Mouse (Mus musculus) layer of hippocampus, postnatal 36 days (tissue): ENCODE data around the gene Lrp11. TPM values are rescaled to one million over a fixed set of nuclear protein-coding genes. Genes with fewer than 3 reads are reported as not detected.
"Not testable (repeated sequence)": the region's sequence is repeated elsewhere in the genome, so short reads cannot be mapped to it uniquely, and the experiment has no call there.

Source experiments
- DNase-seq, 2 experiments: peaks; one replicate each; pipeline ENCODE4 v3.0.0; 2022
- total RNA-seq, 2 experiments: library from RNA; stranded (reverse); gene quantifications; 2 replicates each; pipeline ENCODE4 v1.2.3; 2021

Gene Lrp11
- 100 to 1,000 TPM; 195 to 210 TPM for total RNA-seq

DNA sequence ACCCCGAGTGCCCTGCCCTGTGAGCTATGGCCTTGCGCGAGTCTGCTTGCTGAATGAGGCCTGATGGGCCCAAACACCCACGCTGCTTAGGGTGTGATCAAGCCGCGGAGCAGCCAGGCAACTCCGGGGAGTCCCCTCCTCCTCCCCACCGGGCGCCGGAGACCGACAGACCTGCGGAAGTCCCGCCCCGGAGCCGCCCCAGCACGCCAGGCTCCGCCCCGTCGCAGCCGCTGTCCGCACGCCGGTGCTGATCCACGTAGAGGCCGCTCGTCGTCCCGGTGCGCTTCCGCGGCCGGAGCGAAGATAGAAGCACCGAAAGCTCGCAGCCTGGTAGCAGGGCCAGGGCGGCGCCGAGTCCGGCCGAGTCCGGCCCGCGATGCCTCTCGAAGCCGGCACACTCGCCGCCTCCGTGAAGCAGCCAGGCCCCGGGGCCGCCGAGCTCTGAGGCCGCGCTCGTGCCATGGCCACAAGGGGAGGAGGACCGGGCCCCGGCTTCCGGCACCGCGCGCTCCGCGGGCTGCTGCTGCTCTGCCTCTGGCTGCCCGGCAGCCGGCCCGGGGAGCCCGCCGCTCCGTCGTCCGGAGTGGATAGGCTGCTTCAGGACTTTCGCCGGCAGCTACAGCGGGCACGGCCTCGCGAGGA is at the start of gene Lrp11:
Gene Lrp11, plus strand, starts transcription at position 209 of the 642 bp plus-strand sequence.
- peak; percentile 89 to 90 for DNase-seq

DNA sequence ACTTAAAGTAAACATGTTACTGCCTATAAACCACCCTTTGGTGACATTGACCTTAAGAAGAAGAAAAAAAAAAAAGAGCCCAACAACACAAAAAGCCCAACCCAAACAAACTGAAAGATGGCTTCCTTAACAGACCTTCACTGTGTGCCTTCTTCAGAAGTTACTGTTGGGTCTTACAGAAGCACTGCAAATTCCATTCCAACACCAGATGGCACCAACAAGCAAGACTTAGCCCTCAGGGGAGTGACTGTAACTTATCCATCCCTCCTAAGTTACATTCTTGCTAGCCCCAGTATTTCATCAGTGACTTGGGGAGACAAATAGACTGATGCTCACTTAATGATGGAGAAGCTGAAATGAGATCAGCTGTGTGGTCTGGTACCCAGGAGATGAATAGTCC is 11.6 kb upstream of the Lrp11 start:
- DNase-seq: peak in 1 of 2 experiments; percentile 38

DNA sequence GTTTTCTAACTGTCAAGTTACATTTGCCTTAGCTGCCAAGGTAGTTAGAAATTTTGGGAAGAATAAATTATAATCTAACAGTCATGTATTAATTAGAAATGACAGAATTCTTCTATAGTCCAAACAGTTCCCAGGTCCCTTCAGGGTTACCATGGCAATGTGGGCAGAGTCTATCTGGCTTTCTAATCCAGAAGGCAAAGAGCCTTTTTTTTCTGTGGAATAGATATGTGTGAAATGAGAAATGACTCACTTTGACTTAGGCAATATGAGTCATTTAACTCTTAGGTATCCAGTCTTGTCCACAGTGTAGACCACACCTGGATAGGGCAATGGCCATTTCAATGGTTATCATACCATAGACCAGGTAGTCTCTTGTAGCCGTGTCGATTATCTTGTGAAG is 8.2 kb upstream of the Lrp11 start:
- no peak for DNase-seq

DNA sequence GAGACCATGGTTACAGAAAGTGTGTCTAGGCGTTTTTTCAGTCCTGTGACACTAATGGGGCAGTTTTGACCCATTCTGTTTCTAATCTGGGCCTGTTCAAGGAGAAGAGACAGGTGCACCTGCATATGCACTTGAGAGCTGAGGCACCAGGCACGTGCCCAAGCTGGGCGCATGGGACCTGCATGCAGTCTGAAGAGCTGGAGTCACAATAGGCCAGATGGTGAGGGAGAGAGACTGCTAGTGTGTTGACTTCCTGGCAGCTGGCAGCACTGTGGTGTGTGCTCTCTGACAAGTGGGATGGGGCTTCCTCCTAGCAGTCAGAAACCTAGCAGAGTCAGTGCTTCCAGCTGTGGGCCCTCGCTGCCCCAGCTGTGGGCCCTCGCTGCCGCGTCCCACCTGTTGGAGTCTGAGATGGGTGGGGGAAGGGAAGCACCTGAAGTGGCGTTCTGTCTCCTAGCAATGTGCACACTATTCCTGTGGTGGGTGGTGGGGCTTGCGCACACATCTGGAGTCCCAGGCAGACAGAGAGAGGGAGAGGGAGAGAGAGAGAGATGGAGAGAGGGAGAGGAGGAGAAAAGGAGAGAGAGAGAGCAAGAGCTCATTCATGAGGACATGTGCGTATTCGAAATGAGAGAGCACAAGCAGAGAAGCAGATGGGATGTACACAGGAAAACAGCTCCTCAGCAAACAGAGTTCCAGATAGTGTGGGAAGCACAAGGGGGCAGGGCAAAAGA is 7.3 kb upstream of the Lrp11 start:
- DNase-seq: peak; percentile 22 to 48

DNA sequence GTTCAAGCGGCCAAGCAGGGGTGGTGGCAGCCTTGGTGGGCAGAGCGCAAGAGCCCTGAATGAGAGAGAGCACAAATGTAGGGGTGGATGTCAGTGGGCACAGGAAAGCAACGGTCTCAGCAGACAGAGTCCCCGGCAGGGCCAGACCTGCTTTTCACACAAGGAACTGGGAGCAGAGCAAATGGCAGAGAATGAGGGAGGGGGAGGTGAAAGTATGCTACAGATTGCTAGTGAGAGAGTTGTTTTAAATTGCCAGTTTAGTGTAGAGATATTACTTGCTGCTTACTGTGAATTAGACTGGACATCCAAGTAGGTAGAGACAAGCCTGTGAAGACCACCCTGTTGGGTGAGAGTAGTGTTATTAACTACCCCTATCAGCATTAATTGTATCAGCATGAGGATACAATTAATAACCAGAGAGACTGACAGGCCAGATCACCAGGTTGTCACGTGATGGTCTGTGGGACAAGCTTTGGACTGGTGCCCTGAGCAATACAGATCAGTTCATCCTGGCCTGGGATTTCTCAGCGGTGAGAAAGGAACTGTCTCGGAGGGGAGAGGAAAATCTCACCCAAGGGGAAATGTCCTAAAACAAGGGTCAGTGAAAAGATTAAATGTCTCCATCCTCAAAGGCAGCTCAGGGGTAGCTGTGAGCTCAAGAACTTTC is 6.6 kb upstream of the Lrp11 start:
- DNase-seq: peak in 1 of 2 experiments; percentile 59

DNA sequence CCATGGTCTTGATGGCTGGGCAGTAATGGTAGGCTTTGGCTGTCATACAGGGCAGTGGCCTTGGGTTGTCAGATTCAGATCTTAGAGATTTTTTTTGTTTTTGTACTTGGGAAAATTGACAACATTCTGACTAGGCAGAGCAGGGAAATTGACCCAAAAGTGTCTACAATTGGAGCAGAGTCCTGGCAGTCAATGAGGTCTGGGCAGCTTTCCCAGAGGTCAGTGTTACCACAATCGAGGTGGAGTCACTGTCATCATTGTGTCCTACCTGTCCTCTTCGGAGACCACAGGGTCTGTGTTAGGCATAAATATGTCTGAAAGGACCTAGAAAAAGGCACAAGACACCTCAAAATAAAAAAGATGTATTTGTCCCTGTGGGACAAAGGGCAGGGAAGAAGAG is 2.8 kb upstream of the Lrp11 start:
- no peak for DNase-seq

DNA sequence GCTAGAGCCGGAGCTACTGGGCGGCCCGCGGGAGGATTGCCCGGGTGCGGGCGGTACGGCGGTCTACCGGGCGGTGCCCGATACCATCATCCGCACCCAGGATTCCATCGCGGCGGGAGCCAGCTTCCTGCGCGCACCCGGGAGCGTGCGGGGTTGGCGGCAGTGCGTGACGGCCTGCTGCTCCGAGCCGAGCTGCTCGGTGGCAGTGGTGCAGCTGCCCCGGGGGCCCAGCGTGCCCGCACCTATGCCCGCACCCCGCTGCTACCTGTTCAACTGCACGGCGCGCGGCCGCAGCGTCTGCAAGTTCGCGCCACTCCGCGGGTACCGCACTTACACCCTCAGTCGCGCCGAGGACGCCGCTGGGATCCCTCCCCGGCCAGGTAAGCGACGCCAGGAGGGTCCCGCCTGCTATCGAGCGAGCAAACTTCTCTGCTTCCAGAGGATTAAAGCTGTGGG is 662 bp downstream of the Lrp11 start:
- DNase-seq: peak; percentile 37 to 47

DNA sequence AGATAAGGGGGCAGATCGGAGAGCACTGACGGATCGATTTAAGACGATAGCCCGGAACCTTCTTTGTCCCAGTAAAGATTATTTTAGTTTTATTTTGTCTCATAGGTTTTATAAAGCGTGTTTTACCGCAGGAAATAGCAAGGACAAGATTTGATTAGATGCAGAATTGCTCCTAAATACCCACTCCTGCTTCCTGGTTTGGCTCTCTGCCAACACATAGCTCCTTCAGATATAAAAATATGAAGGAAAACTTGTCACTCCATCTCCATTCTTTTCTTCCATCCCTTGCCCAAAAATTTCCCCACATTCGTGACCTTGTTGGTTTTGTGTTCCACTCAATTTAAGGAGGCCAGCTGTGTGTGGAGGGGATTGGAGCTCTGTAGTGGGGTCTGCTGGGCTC is 1.2 kb downstream of the Lrp11 start:
- DNase-seq: no peak

DNA sequence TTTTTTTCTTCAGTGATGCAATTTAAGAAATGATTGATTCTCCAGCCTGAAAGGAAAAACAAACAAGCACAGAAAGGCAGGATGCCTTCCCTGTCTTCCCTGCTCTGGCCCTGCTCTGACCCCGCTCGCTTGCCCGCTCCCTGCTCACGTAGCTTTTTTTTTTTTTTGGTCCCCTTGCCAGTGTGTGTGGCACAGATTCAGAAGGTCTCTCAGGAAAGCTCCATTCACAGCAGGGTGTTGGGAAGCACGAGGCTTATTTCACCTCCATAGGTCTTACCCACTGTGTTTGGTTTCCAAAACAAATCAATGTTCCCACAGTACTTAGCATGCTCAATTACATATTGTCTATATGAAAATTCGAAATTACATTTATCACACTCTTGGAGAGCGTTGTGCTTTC is 5.2 kb downstream of the Lrp11 start:
- no peak for DNase-seq

DNA sequence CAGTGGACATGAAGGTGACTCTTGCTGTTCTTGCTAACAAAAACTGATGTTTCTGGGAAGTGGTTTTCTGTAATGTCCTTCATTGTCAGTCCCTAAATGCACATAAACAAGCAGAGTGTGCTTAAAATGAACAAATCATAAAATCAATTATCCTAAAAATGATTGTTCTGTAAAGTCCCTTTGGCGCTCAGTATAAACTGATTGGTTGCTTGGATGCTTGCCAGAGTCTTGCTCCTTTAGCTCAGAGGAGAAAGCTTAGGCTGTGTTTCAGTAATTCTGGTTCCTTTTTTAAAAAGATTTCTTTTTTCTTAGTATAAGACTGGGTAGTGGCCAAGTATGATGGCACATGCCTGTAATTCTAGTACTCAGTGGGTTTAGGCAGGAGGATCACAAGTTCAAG is 6.7 kb downstream of the Lrp11 start:
- no peak for DNase-seq

DNA sequence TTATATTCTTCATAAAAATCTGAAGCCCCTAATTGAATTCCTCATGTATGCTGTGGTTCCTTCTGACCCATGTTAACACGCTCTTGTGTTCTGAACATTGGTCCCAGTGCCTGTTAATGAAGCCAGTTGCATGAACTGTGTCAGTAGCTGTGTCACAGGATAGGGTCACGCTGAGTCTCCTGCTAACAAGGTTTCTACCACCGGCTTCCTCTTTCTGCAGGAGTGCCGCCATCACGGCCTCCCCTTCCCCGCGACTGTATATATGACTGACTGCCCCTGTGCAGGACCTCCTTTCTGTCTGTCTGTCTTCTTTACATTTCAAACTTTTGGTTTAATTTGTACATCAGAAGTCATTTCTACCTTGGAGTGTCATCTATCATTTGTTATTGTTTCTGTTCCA is 8.6 kb downstream of the Lrp11 start:
- no peak for DNase-seq

DNA sequence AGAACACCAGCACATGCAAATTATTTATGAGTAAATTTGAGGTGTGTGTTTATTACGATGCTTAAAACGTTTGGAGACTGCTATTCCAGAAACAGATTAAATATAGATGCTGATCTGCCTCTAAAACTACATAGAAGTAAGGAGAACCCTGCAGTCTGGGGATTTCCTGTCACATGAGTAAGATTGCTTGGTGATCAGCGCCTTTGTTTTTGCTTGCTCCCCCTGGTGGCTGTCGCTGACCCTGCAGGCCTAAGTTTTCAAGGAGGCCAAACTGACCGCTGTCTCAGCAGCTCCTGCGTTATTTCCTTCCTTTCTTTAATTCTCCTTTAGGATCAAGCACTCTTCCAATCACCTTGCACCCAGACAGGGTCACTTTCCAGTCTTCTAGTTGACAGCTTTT is 11.0 kb downstream of the Lrp11 start:
- peak; percentile 62 to 66 for DNase-seq

DNA sequence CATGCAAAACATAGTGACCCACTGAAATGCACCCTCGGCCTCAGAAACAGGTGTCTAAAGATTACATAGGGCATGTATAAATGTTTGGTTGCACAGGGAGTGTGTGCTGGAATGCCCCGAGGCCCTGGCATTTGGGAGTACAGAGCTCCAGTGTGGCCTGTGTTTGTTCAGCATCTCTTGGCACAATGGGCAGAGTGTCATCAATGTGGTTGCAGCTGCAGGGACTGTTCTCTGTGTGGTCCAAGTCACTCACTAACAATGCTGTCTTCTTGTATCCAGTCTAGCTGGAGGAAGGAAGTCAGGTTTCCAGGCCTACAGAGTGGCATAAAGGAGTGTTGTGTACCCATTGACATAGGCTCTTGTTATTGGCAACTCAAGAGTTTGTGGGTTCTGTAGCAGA is 15.6 kb downstream of the Lrp11 start:
- peak; percentile 15 to 32 for DNase-seq

DNA sequence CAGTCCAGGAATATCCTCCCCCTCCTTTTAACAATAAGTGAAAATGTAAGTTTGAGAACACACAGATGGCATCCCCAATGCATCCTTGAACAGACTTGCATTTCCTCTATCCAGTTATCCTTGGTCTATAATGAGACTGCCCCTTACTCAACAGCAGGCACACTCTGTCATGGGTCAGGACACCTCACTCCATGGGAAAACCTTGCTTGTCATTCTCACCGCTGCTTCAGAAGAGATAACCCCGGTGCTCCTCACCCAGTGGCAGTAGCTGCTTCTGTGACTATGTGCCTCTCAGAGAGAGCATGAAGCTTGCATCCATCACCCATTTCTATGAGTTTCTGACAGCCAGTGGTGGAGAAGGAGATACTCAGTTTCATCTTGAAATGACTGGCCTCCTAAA is 16.8 kb downstream of the Lrp11 start:
- no peak for DNase-seq

DNA sequence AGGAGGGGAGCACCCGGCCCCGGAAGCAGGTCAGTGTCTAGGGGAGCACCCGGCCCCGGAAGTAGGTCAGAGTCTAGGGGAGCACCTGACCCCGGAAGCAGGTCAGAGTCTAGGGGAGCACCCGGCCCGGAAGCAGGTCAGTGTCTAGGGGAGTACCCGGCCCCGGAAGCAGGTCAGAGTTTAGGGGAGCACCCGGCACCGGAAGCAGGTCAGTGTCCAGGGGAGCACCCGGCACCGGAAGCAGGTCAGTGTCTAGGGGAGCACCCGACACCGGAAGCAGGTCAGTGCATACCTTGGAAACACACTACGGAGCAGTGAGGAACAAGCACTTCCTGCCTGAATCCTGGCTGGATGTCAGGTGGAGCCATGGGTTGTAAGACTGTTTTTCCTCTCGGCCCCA is 19.0 kb downstream of the Lrp11 start:
- DNase-seq: no peak

DNA sequence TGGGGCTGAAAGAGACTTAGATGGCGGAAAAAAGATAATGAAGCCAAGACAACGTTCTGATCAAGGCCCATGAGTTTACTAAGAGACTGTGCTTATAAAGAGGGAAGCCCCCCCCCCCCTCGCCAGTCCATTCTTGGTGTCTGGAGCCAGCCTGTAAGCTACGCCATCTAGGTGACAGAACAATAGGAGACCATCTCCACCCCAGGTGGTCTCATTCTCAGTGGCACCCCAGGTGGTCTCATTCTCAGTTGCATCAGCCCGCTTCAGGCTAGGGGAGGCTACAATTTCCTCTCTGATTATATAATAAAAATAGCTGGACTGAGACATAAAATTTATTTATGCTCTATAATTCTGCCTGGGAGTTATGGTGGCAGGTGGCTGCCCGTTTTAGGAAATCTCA is 22.0 kb downstream of the Lrp11 start:
- DNase-seq: no peak

DNA sequence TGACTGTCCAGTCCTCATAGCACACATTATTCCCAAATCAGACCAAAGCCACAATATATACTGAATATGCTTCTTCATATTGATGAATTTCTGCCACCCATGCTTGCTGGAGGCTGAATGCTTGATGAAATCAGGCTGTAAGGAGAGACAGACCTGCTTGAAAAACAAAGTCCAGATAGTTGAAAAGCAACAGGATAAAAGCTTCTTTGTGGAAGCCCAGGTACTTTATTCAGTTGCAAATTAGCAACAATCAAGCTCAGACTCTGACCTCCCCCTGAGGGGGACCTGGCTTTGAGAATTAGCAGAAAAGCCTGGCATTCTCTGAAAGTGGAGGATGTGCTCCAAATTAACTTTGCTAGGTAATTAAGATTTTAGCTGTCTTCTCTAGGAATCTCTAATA is 22.6 kb downstream of the Lrp11 start:
- DNase-seq: not testable (repeated sequence)

DNA sequence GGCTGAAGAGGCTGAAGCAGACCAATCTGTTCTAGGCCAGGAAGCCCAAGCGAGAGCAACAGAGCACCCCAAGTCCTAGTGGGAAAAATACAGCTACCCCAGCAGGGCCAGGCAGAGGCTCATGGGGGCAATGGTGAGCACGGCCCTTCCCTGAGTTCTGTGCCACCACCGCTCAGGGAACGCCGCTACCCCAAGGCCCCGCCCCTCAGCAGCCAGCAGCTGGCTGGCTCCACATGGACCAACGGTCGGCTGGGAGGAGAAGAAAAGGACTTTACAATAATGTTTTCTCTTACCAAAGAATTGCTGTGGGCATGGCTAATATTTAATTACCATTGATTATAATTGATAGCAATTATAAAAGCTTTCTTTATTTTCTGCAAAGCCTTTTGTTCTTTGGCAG is 25.2 kb downstream of the Lrp11 start:
- no peak for DNase-seq

DNA sequence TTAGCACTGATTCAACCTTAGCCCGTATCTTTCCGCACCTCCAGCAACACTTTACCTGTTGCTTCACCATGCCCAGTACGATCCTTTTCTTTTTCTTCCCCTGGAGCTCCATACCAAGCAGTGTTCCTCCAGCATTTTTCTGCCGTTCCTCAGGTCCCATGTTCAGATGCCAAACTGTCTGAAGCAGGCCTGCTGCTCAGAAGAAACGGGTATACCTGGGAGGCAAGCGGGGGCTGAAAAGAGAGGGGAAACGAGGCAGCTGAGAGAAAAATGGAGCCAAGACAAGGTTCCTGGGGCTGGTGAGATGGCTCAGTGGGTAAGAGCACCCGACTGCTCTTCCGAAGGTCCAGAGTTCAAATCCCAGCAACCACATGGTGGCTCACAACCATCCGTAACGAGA is 27.5 kb downstream of the Lrp11 start:
- DNase-seq: not testable (repeated sequence)

DNA sequence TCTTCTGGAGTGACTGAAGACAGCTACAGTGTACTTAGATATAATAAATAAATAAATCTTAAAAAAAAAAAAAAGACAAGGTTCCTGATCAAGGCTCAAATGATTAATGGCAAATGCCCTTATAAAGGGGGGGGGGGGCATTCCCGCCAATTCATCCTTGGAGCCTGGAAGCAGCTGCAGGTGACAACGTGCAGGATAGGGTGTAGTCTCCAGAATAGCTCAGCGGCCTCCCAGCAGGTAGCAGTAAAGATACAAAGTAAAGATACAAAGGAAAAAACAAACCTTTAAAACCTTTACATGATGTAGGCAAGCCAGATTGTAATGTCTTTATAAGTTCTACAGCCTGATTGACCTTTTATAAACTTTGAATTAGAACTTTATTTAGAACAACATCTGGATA is 28.0 kb downstream of the Lrp11 start:
- DNase-seq: not testable (repeated sequence)

DNA sequence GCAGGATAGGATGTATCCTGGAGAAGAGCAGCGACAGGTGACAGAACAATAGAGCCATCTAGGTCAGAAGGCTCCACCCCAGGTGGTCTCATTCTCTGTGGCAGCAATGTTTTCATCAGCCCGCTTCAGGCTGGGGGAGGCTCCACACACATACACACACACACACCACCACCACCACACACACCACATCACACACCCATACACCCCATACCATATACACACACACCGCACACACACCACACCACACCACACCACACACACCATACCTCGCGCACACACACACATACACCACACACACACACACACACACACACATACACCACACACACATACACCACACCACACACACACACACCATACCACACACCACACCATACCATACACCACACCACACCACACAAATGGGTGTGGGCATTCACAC is 30.2 kb downstream of the Lrp11 start:
- no peak for DNase-seq

DNA sequence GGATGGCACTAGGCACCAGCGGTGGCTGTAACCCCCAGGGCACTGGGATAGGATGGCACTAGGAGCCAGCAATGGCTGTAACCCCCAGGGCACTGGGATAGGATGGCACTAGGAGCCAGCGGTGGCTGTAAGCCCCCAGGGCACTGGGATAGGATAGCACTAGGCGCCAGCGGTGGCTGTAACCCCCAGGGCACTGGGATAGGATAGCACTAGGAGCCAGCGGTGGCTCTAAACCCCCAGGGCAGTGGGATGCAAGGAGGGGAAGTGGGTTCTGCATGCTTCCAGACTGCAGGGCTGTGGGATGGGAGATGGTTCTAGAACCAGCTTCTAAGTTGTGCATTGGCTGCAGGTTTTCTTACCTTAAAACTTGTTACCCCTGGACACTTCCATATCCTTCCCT is 31.1 kb downstream of the Lrp11 start:
- DNase-seq: no peak

DNA sequence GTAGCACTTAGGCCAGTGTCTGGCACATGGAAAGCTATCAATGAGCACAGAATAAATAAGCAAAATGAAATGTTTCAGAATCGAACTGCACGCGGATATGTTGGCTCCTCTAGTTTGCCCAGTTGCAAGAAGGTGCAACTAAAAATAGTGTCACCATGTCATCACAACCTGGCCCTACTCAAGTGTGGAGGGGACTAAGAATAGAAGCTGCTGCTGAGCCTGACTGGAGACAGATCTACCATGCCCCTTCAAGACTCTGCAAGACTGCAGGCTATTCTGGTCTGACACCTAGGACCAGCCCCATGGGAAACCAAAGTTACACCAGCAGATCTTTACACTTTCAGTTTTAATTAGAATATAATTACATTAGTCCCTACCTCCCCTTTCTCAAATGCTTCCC is 32.8 kb downstream of the Lrp11 start:
- DNase-seq: no peak
